Mouse (Mus musculus) layer of hippocampus, adult 11-12 months (tissue): ENCODE measurements around the gene Ankrd54.
A peak's percentile ranks its signal among the peaks of the same experiment; 100 is the strongest.
"Not testable (repeated sequence)": the region's sequence is repeated elsewhere in the genome, so short reads cannot be mapped to it uniquely, and the experiment has no call there.

Source experiments
- DNase-seq: peaks from one replicate; pipeline ENCODE4 v3.0.0; 2022; ENCODE audit warnings: low spot score

Ankrd54 gene

DNA sequence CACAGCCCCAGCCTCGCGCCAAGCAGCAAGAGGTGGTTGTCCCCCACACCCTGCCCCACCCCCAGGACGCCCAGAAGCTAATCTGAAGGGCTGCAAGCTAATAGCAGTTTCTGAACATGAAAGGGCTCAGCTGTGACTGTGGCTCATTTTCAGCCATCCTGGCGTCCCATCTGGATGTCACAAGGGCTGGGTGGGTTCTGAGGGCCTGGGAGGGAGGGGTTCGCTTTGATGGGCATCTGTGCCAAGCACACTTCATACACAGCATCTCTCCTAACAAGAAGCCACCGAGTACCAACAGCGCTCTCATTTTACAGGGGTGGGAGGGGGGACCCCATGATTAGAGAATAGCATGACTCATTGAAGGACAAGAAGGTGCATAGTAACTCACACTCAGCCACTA, 49.3 kb downstream of the Ankrd54 start:
- DNase-seq: no peak

DNA sequence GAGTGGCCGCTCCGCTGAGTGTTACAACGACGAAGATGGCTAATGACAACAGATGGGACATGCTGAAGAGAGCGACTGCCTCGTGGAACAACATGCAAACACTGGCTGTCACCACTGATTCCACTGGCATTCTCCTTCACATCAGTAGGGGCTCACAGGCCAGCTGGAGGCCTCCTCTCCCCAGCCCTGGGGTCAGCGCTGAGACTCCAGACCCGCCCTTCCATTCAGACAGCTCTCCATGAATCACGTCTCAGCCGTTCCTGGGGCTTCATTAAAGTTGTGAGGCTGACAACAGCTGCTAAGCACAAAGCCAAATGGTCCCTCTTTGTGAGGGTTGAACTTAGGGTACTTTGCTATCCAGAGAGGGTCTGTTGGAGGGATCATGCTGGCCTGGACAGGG, 51.1 kb downstream of the Ankrd54 start:
- no peak for DNase-seq

DNA sequence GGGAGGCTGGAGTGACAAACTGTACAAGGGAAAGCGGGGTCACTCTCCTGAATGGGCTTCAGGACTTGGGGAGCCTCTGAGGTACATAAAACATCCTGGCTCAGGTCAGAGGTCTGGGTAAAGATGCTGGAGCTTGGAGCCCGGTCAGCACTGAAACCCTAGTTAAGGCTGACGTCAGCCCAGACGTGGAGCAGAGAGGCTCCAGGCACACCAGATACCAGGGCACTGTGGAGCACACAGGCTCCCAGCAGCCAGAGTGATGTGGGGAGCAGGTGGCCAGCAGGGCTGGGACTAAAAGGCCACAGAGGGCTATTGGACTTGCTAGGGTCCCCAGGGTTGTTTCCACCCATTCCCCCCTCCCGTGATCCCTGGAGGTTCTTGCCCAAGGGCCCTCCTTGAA, 53.0 kb downstream of the Ankrd54 start:
- DNase-seq: no peak

DNA sequence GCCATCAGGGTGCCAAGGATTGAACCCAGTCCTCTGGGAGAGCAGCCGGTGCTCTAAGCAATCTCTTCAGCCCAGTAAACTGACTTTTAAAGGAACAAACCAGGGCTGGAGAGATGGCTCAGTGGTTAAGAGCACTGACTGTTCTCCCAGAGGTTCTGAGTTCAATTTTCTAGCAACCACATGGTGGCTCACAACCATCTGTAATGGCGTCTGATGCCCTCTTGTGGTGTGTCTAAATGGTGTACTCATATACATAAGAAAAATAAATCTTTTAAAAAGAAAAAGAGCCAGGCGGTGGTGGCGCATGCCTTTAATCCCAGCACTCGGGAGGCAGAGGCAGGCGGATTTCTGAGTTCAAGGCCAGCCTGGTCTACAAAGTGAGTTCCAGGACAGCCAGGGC, 54.9 kb downstream of the Ankrd54 start:
- DNase-seq: not testable (repeated sequence)

DNA sequence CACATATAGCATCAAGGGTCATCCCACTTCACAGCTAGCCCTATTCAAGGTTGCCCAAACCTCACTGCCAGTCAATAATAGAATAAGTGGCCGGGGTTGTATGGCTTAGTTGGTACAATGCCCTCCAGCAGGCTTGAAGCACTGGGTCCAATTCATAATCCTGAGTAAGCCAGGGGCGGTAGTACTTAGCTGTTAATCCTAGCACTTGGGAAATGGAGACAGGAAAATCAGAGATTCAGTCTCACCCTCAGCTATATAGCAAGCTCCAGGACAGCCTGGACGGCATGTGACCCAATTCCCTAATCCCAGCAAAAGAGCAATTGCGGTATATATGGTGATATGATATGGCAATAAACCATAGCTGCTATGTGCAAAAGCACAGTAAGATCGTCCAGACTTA, 55.6 kb downstream of the Ankrd54 start:
- no peak for DNase-seq

DNA sequence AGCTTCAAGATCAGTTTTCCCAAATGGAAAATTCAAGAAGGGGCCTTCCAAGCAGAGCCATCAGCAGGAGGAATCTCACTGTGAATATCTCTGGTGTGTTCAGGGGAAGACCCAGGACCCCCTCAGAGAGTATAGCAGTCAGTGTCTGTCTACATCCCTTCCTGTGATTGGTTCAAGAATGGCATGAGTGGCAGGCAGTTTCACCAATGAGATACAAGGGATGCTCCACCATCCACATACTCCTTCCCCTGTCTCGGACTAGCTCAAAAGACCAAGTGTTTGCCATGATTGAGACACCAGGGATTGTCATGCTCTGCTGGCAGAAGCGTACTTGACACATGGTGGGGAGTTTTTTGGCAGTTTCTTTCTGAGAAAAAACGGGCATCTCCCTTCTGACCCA, 56.1 kb downstream of the Ankrd54 start:
- peak; percentile 53 for DNase-seq

DNA sequence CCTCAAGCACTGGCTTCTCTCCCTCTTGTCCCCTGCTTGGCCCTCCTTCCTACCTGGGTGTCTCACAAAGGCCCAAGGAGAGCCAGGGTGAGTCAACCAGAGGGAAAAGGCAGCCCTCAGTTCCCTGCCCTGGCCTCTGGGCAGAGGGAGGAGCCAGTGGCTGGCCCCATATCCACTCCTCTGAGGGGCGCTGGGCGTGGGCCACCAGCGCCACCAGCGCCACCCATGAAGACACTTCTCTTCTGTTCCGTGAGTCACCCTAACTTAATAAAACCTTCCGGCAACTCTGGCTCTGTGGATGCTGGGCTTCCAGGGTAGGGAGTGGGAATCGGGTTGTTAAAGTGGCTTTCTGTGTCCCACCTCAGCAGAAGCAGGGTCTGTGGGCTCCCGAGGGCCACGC, 57.1 kb downstream of the Ankrd54 start:
- no peak for DNase-seq
